Mouse (Mus musculus) frontal cortex, postnatal 14 days (tissue): Measurements from ENCODE around the gene Zc3hav1.
A peak's percentile ranks its signal among the peaks of the same experiment; 100 is the strongest.

ENCODE experiments used
- DNase-seq, 2 experiments: peaks; one replicate each; pipeline ENCODE4 v3.0.0; 2022; ENCODE audit warnings: low spot score in 2 of 2

The Zc3hav1 gene

GRCm38 (mm10) chr6:38352451-38352850 lies 2.0 kb downstream of the Zc3hav1 start:
- DNase-seq, result no peak

DNA sequence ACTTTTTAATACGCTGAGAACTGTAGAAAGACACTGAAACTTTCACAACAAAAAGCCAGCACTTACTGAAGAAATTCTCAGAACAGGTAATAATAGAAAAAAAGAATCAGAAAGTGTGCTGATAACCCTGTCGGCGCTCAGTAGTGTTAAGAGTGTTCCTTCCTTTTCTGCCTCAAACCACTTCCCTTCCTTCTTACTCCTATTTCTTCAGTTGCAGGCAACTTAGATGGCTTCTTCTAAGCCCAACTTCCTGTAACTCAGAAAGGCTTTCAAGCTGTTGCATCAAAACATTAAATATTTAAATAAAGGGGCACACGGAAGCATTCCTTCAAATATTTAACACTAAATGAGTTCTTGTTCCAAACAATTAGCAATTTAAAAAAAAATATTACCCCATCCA lies 2.5 kb downstream of the Zc3hav1 start:
- no peak for DNase-seq

DNA sequence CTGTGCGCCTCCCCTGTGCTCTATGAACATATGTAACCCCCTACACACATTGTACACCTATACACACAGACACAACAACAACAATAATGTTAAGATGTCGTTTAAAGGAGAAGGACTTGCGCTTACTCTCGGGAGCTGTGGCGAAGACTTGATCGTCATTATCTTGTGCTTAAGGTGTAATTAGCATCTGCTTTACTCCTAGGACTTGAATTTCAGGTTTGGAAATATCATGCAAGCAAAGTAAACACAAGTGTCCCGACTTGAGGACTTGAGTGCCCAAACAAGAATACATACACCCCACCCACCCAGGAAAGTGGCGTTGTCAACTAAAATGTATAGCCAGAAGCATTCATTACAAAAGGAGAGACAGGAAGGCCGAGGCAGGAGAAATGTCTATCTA lies 4.6 kb downstream of the Zc3hav1 start:
- no peak for DNase-seq

GRCm38 (mm10) chr6:38348811-38349453 lies 5.5 kb downstream of the Zc3hav1 start:
- DNase-seq, result no peak

- DNase-seq, result no peak
Observed at GRCm38 (mm10) chr6:38347875-38348274, 6.5 kb downstream of the Zc3hav1 start.

DNA sequence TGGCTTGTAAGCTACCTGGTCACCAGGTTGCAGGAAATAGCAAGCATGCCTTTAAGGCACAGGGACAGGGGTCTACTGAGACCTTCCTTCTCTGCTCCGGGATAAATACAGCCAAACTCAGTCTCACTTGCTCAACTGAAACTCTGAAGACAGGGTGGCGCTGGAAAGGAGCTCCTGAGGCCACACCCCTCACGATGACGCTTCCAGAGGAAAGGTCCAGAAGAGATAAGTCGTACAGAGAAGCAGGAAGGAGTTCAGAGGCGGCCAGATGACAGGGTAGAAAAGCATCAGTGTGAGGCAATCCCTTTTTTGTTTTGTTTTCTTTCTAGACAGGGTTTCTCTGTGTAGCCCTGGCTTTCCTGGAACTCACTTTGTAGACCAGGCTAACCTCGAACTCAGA lies 8.6 kb downstream of the Zc3hav1 start:
- DNase-seq, result no peak

GRCm38 (mm10) chr6:38344006-38344670 lies 10.3 kb downstream of the Zc3hav1 start:
- no peak for DNase-seq

- DNase-seq, result no peak
Observed at GRCm38 (mm10) chr6:38343581-38343980, 10.8 kb downstream of the Zc3hav1 start.

GRCm38 (mm10) chr6:38342666-38342992 lies 11.8 kb downstream of the Zc3hav1 start:
- no peak for DNase-seq

DNA sequence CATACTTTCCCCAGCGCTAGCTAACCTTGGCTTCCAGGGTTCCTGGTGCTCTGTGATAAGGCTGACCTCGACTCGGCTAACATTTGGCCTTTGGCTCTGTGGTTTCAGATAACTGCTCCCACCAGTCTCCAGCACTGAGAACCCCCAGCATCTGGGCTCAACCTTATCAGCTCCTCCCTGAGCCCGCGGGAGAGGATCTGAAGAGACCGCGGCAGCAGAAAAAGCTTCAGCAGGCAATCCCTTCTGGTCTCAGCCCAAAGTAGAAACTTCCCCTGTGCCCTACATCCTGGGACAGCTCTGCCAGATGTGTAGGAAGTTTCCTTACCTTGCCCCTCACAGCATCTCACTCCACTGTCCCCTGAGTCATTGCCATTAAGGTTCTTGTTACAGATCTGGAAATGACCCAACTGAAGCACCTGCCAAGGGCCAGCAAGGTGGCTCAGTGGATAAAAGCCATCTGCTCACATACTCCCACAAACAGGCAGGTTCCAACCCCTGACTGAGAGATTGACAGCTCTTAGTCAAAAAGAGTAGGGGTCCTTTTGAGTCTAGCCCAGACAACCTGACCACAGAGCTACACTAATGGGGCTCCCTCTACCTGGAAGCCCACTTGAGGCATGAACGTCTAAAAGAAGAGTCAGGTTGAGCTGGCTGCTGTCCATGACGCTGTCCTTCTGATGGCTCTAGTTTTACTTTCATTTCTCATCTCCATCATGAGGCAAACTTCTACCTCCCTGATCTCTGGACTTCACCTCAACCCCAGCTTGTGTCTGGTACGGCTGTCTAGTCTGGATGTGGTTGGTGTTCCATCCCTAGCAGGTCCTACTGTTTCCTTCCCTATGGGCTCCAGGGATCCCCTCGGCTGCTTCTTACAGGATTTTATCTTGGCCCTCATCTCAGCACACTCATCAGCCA lies 12.4 kb downstream of the Zc3hav1 start:
- DNase-seq, result no peak

DNA sequence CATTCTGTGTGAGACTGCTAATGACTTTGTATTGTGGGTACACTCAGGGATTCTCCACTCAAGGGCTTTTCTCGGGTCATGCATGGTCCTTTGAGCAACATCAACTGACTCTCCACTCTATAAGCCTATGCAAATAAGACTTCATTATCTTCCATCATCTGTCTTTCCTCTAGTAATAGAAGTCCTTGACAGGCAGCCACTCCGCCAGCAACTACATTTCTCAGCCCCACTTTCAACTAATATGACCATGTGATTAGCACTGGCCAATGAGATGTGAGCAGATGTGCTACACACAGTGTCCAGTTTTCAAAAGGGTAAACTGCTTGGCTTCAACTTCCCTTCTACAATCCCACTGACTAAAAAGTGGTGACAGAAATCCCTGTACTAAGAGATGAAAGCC lies 15.3 kb downstream of the Zc3hav1 start:
- no peak for DNase-seq

- DNase-seq, result no peak
Observed at GRCm38 (mm10) chr6:38337951-38338350, 16.5 kb downstream of the Zc3hav1 start.

DNA sequence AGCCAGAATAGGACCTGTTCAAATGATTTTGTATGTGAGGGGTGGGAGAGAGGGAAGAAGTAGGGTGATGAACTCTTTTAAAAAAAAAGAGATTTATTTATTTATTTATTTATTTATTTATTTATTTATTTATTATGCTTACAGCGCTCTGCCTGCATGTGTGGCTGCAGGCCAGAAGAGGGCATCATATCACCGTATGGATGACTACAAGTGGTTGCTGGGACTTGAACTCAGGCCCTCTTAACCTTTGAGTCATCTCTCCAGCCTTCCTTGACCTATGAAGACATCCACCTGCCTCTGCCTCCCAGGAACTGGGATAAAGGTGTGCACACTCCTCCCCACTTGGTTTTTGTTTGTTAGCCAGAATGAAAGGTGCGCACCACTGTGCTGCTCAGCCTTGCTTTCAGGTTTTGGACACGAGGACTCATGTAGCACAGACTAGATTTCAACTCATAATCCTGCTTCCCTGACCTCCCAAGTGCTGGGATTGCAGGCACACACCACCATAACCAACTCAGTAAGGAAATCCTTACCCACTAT lies 17.2 kb downstream of the Zc3hav1 start:
- no peak for DNase-seq

DNA sequence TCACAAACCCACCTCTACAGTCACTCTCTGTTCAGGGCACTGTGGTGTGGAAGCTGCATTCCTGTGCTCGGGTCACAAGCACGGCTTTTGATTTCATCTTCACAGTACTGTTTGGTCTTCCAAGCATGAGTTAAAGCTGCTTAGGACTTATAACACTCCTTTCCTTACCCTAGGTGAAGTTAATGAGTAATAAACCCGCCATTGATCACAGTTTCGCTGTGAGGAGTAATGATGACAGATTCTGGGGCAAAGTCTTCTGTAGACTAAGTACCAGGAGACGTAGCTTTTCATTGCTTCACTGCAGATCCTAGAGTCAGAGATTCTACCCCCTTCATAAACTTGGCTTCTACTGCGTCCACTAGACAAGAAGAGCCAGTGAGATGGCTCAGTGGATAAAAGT lies 19.1 kb downstream of the Zc3hav1 start:
- DNase-seq, result no peak

- peak; percentile 14 to 31 for DNase-seq
Observed at GRCm38 (mm10) chr6:38326596-38326995, 27.8 kb downstream of the Zc3hav1 start.

- no peak for DNase-seq
Observed at GRCm38 (mm10) chr6:38320621-38321020, 33.8 kb downstream of the Zc3hav1 start.

GRCm38 (mm10) chr6:38316050-38316449 lies 38.4 kb downstream of the Zc3hav1 start:
- DNase-seq, result no peak

- no peak for DNase-seq
Observed at GRCm38 (mm10) chr6:38309741-38310140, 44.7 kb downstream of the Zc3hav1 start.

GRCm38 (mm10) chr6:38304981-38305380 lies 49.4 kb downstream of the Zc3hav1 start:
- no peak for DNase-seq

- peak; percentile 19 to 48 for DNase-seq
Observed at GRCm38 (mm10) chr6:38298761-38299401, 55.5 kb downstream of the Zc3hav1 start, which contains the start of gene Zc3hav1l. Gene Zc3hav1l (minus strand): TSS chr6:38299259.

DNA sequence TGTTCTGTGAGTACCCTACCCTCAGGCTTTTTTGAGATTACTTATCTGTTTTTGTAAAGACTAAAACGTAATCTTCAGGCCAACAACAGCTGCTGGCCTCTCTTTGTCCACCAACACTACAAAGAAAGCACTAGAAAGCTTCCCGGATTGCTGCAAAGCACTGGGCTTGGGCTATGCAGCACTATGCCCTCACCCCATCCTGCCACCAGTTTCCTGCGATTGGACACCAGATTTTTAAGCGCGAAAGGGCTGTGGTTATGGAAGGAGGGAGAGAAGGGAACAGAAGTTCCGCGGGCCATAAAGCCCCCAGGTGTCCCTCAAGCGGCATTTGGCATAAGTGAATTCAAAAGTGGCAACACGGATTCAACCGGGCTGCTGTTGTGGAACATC lies 56.2 kb downstream of the Zc3hav1 start:
- DNase-seq, result no peak
